Mouse (Mus musculus): ENCODE data around the gene Akap13. TPM values are rescaled to one million over a fixed set of nuclear protein-coding genes. Genes with fewer than 3 reads are reported as not detected.

Akap13 gene
- 34.7 and 39.9 TPM in 2 replicates for polyA plus RNA-seq (2015; fragmentation: Nextera tagmentation; extraction: Ambion mirVana)

GRCm38 (mm10) chr7:75455223-75456151 lies at the start of gene Akap13:
Gene Akap13 (plus strand): TSS chr7:75455534.
- Histone ChIP-seq H3K27me3 (ENCODE audit: control insufficient read depth, insufficient read depth, low read length) (no peaks in the 10 kb centered on the region), H3K9me3 (replicated peaks; ENCODE audit: control insufficient read depth, low read length) (no peaks in the 10 kb centered on the region), H3K4me3 (replicated peaks; ENCODE audit: low read length) (peak within 1 kb of the TSS; percentile 80), H3K9ac (ENCODE audit: low read length) (peak within 1 kb of the TSS; percentile 96), H3K4me1 (ENCODE audit: control insufficient read depth, insufficient read depth, low read length) (peaks cover 23% of the 10 kb centered on the region), H3K27ac (ENCODE audit: low read length) (peak within 1 kb of the TSS; percentile 99), H3K4me2 (ENCODE audit: low read depth, low read length) (peak within 1 kb of the TSS; percentile 77), H3K36me3 (ENCODE audit: control insufficient read depth, insufficient read depth, low read length) (no peaks in the 10 kb centered on the region)
- ATAC-seq (ENCODE audit: insufficient read depth, low FRiP score): peak; percentile 100
- under 1% methylated on average over 89 of the region's 94 CpGs for WGBS

- WGBS: 78% methylated on average over 3 of the region's 3 CpGs
Observed at GRCm38 (mm10) chr7:75410641-75411040, 44.7 kb upstream of the Akap13 start.

GRCm38 (mm10) chr7:75411226-75411625 lies 44.1 kb upstream of the Akap13 start:
- Histone ChIP-seq H3K9ac (ENCODE audit: low read length) (no peak overlapping the region), H3K9me3 (replicated peaks; ENCODE audit: control insufficient read depth, low read length) (no peaks in the 10 kb centered on the region), H3K36me3 (ENCODE audit: control insufficient read depth, insufficient read depth, low read length) (no peaks in the 10 kb centered on the region), H3K27ac (ENCODE audit: low read length) (peak overlapping the region; percentile 54), H3K4me2 (ENCODE audit: low read depth, low read length) (no peak overlapping the region), H3K27me3 (ENCODE audit: control insufficient read depth, insufficient read depth, low read length) (no peaks in the 10 kb centered on the region), H3K4me1 (ENCODE audit: control insufficient read depth, insufficient read depth, low read length) (peaks cover 12% of the 10 kb centered on the region), H3K4me3 (replicated peaks; ENCODE audit: low read length) (no peak overlapping the region)
- WGBS: 59% methylated on average over 6 of the region's 6 CpGs
- ATAC-seq (ENCODE audit: insufficient read depth, low FRiP score): no peak

More at GRCm38 (mm10) chr7:75410641-75411040, 44.7 kb upstream of the Akap13 start:
- no peak overlapping the region for H3K4me3 ChIP-seq (replicated peaks; ENCODE audit: low read length)
- H3K27me3 ChIP-seq (ENCODE audit: control insufficient read depth, insufficient read depth, low read length): no peaks in the 10 kb centered on the region
- no peak overlapping the region for H3K4me2 ChIP-seq (ENCODE audit: low read depth, low read length)
- H3K9me3 ChIP-seq (replicated peaks; ENCODE audit: control insufficient read depth, low read length): no peaks in the 10 kb centered on the region
- H3K4me1 ChIP-seq (ENCODE audit: control insufficient read depth, insufficient read depth, low read length): peaks cover 11% of the 10 kb centered on the region
- H3K27ac ChIP-seq (ENCODE audit: low read length): no peak overlapping the region; the same call in 1 of the 2 replicates
- H3K36me3 ChIP-seq (ENCODE audit: control insufficient read depth, insufficient read depth, low read length): no peaks in the 10 kb centered on the region
- no peak overlapping the region for H3K9ac ChIP-seq (ENCODE audit: low read length)
- no peak for ATAC-seq (ENCODE audit: insufficient read depth, low FRiP score)

GRCm38 (mm10) chr7:75412011-75412510 lies 43.3 kb upstream of the Akap13 start:
- Histone ChIP-seq H3K27me3 (ENCODE audit: control insufficient read depth, insufficient read depth, low read length) (no peaks in the 10 kb centered on the region), H3K4me1 (ENCODE audit: control insufficient read depth, insufficient read depth, low read length) (peaks cover 14% of the 10 kb centered on the region), H3K9me3 (replicated peaks; ENCODE audit: control insufficient read depth, low read length) (no peaks in the 10 kb centered on the region), H3K4me2 (ENCODE audit: low read depth, low read length) (no peak overlapping the region), H3K27ac (ENCODE audit: low read length) (peak overlapping the region; percentile 54; the same call in 1 of the 2 replicates), H3K4me3 (replicated peaks; ENCODE audit: low read length) (no peak overlapping the region), H3K9ac (ENCODE audit: low read length) (no peak overlapping the region), H3K36me3 (ENCODE audit: control insufficient read depth, insufficient read depth, low read length) (no peaks in the 10 kb centered on the region)
- ATAC-seq (ENCODE audit: insufficient read depth, low FRiP score): no peak
- 57% methylated on average over 10 of the region's 10 CpGs for WGBS

- 28% methylated on average over 2 of the region's 2 CpGs for WGBS
- H3K9ac ChIP-seq (ENCODE audit: low read length): no peak overlapping the region
- no peaks in the 10 kb centered on the region for H3K9me3 ChIP-seq (replicated peaks; ENCODE audit: control insufficient read depth, low read length)
- H3K4me3 ChIP-seq (replicated peaks; ENCODE audit: low read length): no peak overlapping the region
- no peaks in the 10 kb centered on the region for H3K27me3 ChIP-seq (ENCODE audit: control insufficient read depth, insufficient read depth, low read length)
- H3K36me3 ChIP-seq (ENCODE audit: control insufficient read depth, insufficient read depth, low read length): no peaks in the 10 kb centered on the region
- H3K4me2 ChIP-seq (ENCODE audit: low read depth, low read length): no peak overlapping the region
- H3K4me1 ChIP-seq (ENCODE audit: control insufficient read depth, insufficient read depth, low read length): peaks cover 14% of the 10 kb centered on the region
- H3K27ac ChIP-seq (ENCODE audit: low read length): peak overlapping the region; percentile 54; the same call in 1 of the 2 replicates
- ATAC-seq (ENCODE audit: insufficient read depth, low FRiP score): peak; percentile 38; the same call in 1 of the 2 replicates
Observed at GRCm38 (mm10) chr7:75412568-75412967, 42.8 kb upstream of the Akap13 start.

GRCm38 (mm10) chr7:75413903-75414302 lies 41.4 kb upstream of the Akap13 start:
- no peaks in the 10 kb centered on the region for H3K36me3 ChIP-seq (ENCODE audit: control insufficient read depth, insufficient read depth, low read length)
- H3K9ac ChIP-seq (ENCODE audit: low read length): no peak overlapping the region
- H3K27ac ChIP-seq (ENCODE audit: low read length): no peak overlapping the region
- no peaks in the 10 kb centered on the region for H3K9me3 ChIP-seq (replicated peaks; ENCODE audit: control insufficient read depth, low read length)
- no peak overlapping the region for H3K4me3 ChIP-seq (replicated peaks; ENCODE audit: low read length)
- peaks cover 14% of the 10 kb centered on the region for H3K4me1 ChIP-seq (ENCODE audit: control insufficient read depth, insufficient read depth, low read length)
- no peaks in the 10 kb centered on the region for H3K27me3 ChIP-seq (ENCODE audit: control insufficient read depth, insufficient read depth, low read length)
- 69% methylated on average over 6 of the region's 6 CpGs for WGBS
- H3K4me2 ChIP-seq (ENCODE audit: low read depth, low read length): no peak overlapping the region
- no peak for ATAC-seq (ENCODE audit: insufficient read depth, low FRiP score)

- H3K9me3 ChIP-seq (replicated peaks; ENCODE audit: control insufficient read depth, low read length): no peaks in the 10 kb centered on the region
- H3K9ac ChIP-seq (ENCODE audit: low read length): no peak overlapping the region
- H3K4me3 ChIP-seq (replicated peaks; ENCODE audit: low read length): no peak overlapping the region
- H3K4me1 ChIP-seq (ENCODE audit: control insufficient read depth, insufficient read depth, low read length): peaks cover 14% of the 10 kb centered on the region
- no peaks in the 10 kb centered on the region for H3K27me3 ChIP-seq (ENCODE audit: control insufficient read depth, insufficient read depth, low read length)
- peak; percentile 28; the same call in 1 of the 2 replicates for ATAC-seq (ENCODE audit: insufficient read depth, low FRiP score)
- H3K36me3 ChIP-seq (ENCODE audit: control insufficient read depth, insufficient read depth, low read length): no peaks in the 10 kb centered on the region
- H3K27ac ChIP-seq (ENCODE audit: low read length): no peak overlapping the region
- no peak overlapping the region for H3K4me2 ChIP-seq (ENCODE audit: low read depth, low read length)
- WGBS: 62% methylated on average over 3 of the region's 3 CpGs
Observed at GRCm38 (mm10) chr7:75414316-75414715, 41.0 kb upstream of the Akap13 start.

GRCm38 (mm10) chr7:75415166-75415881 lies 40.0 kb upstream of the Akap13 start:
- Histone ChIP-seq H3K27me3 (ENCODE audit: control insufficient read depth, insufficient read depth, low read length) (no peaks in the 10 kb centered on the region), H3K4me2 (ENCODE audit: low read depth, low read length) (no peak overlapping the region), H3K9ac (ENCODE audit: low read length) (no peak overlapping the region), H3K36me3 (ENCODE audit: control insufficient read depth, insufficient read depth, low read length) (no peaks in the 10 kb centered on the region), H3K4me1 (ENCODE audit: control insufficient read depth, insufficient read depth, low read length) (peaks cover 14% of the 10 kb centered on the region), H3K27ac (ENCODE audit: low read length) (peak overlapping the region; percentile 81), H3K4me3 (replicated peaks; ENCODE audit: low read length) (no peak overlapping the region), H3K9me3 (replicated peaks; ENCODE audit: control insufficient read depth, low read length) (no peaks in the 10 kb centered on the region)
- WGBS: 34% methylated on average over 4 of the region's 4 CpGs
- peak; percentile 79 for ATAC-seq (ENCODE audit: insufficient read depth, low FRiP score)
